Mouse (Mus musculus) forebrain, postnatal 0 days (tissue): ENCODE data around the gene Ccdc40. TPM values are rescaled to one million over a fixed set of nuclear protein-coding genes. Genes with fewer than 3 reads are reported as not detected.

ENCODE experiments used
- ATAC-seq: fragments of 200-750 bp; cut with Nextera tagmentation; 2 replicates; pipeline ENCODE4 v1.8.0; 2017; ENCODE audit warnings: mild to moderate bottlenecking, moderate library complexity
- DNase-seq: peaks from one replicate; pipeline ENCODE4 v3.0.0-alpha.2; 2015
- H3K27ac ChIP-seq: fragments of 300-500 bp; sonication (generic); 2 replicates; pipeline ENCODE4 v1.5.1; 2014; ENCODE audit warnings: low read depth, mild to moderate bottlenecking, antibody characterized with exemption, low read length, moderate library complexity, mixed read lengths
- H3K27me3 ChIP-seq: fragments of 300-500 bp; sonication (generic); 2 replicates; pipeline ENCODE4 v1.6.1; 2014; ENCODE audit warnings: mild to moderate bottlenecking, low read length, mixed read lengths; ENCODE audit not compliant: insufficient read depth
- H3K36me3 ChIP-seq: fragments of 300-500 bp; sonication (generic); 2 replicates; pipeline ENCODE4 v1.6.1; 2014; ENCODE audit warnings: mild to moderate bottlenecking, moderate library complexity; ENCODE audit not compliant: insufficient read depth
- H3K4me1 ChIP-seq: fragments of 300-500 bp; sonication (generic); 2 replicates; pipeline ENCODE4 v1.6.1; 2014; ENCODE audit warnings: antibody characterized with exemption; ENCODE audit not compliant: insufficient read depth
- H3K4me2 ChIP-seq: fragments of 300-500 bp; sonication (generic); 2 replicates; pipeline ENCODE4 v1.6.1; 2014; ENCODE audit warnings: low read depth, mild to moderate bottlenecking, moderate library complexity
- H3K4me3 ChIP-seq: fragments of 300-500 bp; sonication (generic); 2 replicates; pipeline ENCODE4 v1.5.1; 2014; ENCODE audit warnings: low read depth, low read length, mixed read lengths
- H3K9ac ChIP-seq: fragments of 300-500 bp; sonication (generic); 2 replicates; pipeline ENCODE4 v1.6.1; 2014; ENCODE audit warnings: mild to moderate bottlenecking
- H3K9me3 ChIP-seq: fragments of 300-500 bp; sonication (generic); 2 replicates; pipeline ENCODE4 v1.6.1; 2016; ENCODE audit warnings: low read length
- CTCF ChIP-seq: sonication (generic); IDR thresholded peaks from 2 replicates; pipeline ENCODE4 v1.5.1; 2016; ENCODE audit warnings: antibody characterized with exemption, control low read depth, low read depth
- WGBS: fragments of 180-500 bp; shearing (Covaris S2); extraction: QIAGEN DNeasy Blood & Tissue Kit; methylation state at CpG from one replicate; pipeline ENCODE4 v1.1.7; 2014; 5-methylcytosine and 5-hydroxymethylcytosine counted together
- polyA plus RNA-seq: library from polyadenylated mRNA; unstranded; fragments of >200 nt; fragmentation: Nextera tagmentation; extraction: Ambion mirVana; gene quantifications from 2 replicates; pipeline ENCODE4 v1.2.1, GENCODE M21; 2015
- total RNA-seq: library from RNA; depleted of rRNA; stranded (reverse); fragments of >200 nt; gene quantifications from 2 replicates; pipeline ENCODE4 v1.2.3, GENCODE M21; 2014

Gene Ccdc40
- total and polyA plus RNA-seq, 2 experiments from 2014 or later = 11.8 to 14.6 TPM

DNA sequence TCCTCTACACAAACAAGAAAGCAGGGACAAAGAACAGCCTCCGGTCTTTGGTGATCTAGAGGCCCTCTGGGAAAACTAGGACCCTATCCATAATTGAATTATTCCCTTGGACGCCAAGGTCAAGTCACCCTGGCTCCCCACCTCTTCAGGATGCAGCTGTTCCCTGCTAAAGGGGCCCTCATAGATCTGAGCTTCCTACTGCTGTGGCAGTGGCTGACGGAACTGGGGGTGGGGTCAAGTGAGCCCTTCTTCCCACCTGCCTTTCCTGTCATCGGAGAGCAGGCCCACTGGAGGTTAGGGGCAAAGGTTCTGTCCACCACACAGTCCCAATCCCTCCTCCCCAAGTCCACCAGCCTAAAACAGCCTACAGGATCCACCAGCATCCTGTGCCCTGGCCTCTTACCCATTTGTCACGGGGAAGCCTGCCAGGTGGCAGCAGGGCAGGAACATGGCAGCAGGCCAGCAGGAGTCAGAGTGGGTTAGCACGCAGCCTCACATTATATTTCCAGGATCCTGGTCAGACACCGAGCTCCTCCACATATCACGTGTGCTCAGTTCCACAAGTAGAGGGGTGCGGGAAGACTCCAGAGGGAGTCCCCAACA is 12.4 kb upstream of the Ccdc40 start:
- TF ChIP-seq CTCF = no peak
- peak overlapping the region; percentile 71 for H3K27ac ChIP-seq
- no peaks in the 10 kb centered on the region for H3K36me3 ChIP-seq
- peak overlapping the region; percentile 33; the same call in 1 of the 2 replicates for H3K4me2 ChIP-seq
- WGBS = 39% methylated on average over 9 of the region's 9 CpGs
- H3K9me3 ChIP-seq = no peaks in the 10 kb centered on the region
- no peaks in the 10 kb centered on the region for H3K27me3 ChIP-seq
- peak overlapping the region; percentile 22; the same call in 1 of the 2 replicates for H3K9ac ChIP-seq
- peaks cover 23% of the 10 kb centered on the region for H3K4me1 ChIP-seq
- ATAC-seq = no peak
- no peak for DNase-seq
- H3K4me3 ChIP-seq = no peak overlapping the region

DNA sequence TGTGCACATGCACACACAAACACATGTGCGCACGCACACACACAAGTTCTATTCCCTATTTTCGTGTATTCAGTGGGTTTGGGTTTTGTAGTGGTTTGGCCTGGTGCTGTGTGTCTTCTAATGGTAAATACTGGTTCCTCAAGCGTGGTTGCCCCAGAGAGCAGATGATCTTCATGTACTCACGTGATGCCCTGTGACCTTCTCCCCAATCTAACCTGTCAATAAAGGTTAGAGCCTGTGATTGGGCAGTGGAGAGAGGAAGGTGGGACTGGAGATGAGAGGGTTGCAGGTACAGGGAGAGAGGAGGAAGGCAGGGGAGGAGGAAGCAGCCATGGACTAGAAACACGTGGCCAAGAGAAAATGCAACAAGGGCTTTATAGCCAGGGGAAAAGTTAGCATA is 10.5 kb upstream of the Ccdc40 start:
- Histone ChIP-seq H3K27me3 (no peaks in the 10 kb centered on the region), H3K4me1 (peaks cover 23% of the 10 kb centered on the region), H3K4me2 (no peak overlapping the region), H3K27ac (no peak overlapping the region), H3K36me3 (no peaks in the 10 kb centered on the region), H3K9ac (no peak overlapping the region), H3K4me3 (no peak overlapping the region), H3K9me3 (no peaks in the 10 kb centered on the region)
- no peak for TF ChIP-seq CTCF
- DNase-seq (no peak), ATAC-seq (no peak)
- WGBS = 96% methylated on average over 6 of the region's 6 CpGs

DNA sequence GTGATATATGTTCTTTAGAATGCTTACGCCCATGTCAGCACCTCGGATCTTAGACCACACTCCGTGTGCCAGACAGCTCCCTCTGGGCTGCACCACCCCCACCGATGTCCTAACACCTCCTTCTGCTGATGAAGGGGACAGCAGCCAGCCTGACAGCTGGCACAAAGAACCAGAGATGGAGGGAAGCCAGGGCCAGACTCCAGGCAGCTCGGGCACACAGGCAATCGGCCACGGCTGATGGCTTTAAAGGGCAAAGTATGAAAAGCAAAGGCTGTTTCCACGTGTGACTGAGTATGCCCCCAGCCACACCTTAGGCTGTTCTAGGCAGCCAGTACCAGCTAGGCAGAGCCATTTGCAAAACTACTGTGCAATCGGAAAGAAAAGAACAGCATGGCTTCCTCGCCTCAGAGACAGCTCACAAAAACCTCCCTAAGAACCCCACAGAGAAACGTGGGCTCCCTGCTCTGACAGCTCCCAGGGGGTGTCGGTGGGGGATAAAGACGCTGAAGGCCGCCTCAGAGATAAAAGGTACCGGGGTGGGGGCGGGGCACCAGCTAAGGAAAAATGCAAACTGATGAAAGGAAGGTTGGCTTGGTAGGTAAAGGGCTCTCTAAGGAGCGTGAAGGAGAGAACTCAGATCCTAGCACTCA is 8.4 kb upstream of the Ccdc40 start:
- no peaks in the 10 kb centered on the region for H3K36me3 ChIP-seq
- no peaks in the 10 kb centered on the region for H3K27me3 ChIP-seq
- WGBS = 6% methylated on average over 17 of the region's 17 CpGs
- peaks cover 22% of the 10 kb centered on the region for H3K4me1 ChIP-seq
- DNase-seq (peak; percentile 73), ATAC-seq (peak; percentile 46)
- H3K9me3 ChIP-seq = no peaks in the 10 kb centered on the region
- H3K4me3 ChIP-seq = no peak overlapping the region
- H3K27ac ChIP-seq = peak overlapping the region; percentile 72
- peak overlapping the region; percentile 28 for H3K4me2 ChIP-seq
- TF ChIP-seq CTCF = 0 out of 2 replicates have a peak, but pooled peaks have one; percentile 15
- peak overlapping the region; percentile 47 for H3K9ac ChIP-seq

DNA sequence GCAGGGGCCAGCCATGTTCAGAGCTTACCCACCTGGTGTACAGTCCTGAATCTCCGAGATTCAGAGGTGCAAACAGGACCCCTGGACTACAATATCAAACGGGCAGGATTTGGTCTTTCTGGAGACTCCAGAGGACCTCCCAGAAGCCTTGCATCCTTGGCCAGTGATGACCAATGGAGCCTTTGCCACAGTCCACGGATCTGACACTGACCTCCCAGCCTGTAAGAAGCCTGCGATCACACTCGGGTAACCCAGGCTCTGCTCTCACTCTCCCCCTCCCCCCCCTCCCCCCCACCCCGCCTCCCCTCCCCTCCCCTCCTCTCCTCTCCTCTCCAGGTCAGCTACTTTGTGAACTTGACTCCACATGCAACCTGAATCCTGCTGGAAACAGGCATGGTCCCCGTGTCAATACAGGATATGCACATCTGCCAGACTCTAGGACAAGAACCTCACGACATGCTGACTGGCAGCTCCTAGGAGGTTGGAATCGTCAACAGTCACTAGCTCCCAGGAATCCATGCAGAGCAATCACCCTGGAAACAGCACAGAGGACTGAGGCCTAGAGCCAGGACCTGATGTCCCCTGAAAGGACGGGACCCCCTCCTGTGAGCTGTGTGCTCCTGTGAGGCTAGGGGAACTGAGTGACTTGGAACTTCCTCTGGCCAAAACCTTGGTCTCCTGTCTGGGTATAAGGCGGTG is 6.4 kb upstream of the Ccdc40 start:
- Histone ChIP-seq H3K36me3 (no peaks in the 10 kb centered on the region), H3K9ac (no peak overlapping the region), H3K4me3 (no peak overlapping the region), H3K9me3 (no peaks in the 10 kb centered on the region), H3K27me3 (no peaks in the 10 kb centered on the region), H3K4me2 (no peak overlapping the region), H3K27ac (no peak overlapping the region), H3K4me1 (peaks cover 31% of the 10 kb centered on the region)
- ATAC-seq (no peak), DNase-seq (no peak)
- no peak for TF ChIP-seq CTCF
- 48% methylated on average over 10 of the region's 11 CpGs for WGBS

DNA sequence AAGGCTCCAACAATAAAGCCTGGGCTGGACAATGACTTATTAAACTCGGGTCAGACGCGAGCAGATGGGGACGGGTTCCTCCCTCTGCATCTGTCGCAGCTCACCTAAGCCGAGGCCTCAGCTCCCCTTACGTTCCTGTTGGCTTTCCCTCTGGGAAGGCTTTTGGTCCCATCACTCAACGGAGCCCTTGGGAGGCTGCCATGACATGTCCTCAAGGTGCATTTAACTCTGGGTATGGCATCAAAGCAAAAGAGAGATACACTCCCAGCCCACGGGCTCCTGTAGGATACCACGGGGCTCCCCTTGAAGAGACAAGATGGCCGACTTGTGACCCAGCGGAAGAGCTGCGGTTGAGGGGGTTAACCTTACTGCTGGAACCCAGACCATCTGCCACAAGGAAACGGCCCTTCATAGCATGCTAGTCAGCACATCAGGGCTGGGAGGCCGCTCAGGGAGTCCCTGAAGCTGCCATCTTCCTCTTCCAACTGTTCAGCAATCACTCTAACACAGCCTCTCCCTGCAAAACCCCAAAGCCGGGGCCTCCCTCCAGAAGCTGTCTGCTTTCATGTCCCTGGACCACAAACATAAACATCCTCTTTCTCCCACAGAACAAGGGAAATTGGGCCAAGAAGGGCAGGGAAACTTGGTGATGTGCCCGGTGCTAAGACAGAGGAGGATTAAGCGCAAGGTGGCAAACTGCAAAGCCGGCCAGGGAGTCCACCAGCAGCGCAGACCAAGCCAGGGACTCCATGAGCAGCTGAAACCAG is 5.1 kb upstream of the Ccdc40 start:
- peak; percentile 36 for DNase-seq
- WGBS = 65% methylated on average over 20 of the region's 20 CpGs
- H3K36me3 ChIP-seq = no peaks in the 10 kb centered on the region
- no peak overlapping the region; the same call in 1 of the 2 replicates for H3K27ac ChIP-seq
- no peaks in the 10 kb centered on the region for H3K27me3 ChIP-seq
- peaks cover 40% of the 10 kb centered on the region for H3K4me1 ChIP-seq
- H3K4me3 ChIP-seq = no peak overlapping the region
- no peaks in the 10 kb centered on the region for H3K9me3 ChIP-seq
- no peak for TF ChIP-seq CTCF
- no peak overlapping the region for H3K4me2 ChIP-seq
- no peak overlapping the region for H3K9ac ChIP-seq
- ATAC-seq = no peak

DNA sequence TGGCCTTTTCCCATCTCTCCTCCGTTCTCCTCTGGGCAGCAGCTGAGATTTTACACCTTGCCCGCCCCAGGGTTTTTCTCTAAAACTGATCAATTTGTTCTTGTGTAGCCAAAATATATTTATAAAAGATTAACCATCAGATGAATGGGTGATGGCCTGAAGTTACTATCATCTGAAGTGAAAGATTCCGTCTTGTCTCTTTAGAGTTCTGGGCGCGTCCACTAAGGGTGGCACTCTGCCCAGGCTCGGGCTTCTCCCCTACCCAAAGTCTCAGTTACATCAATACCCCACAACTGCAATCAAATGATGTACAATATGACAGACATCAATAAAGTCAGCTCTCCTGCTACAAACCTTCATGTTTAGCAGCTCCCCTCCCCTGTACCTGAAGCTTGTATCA is 3.4 kb upstream of the Ccdc40 start:
- Histone ChIP-seq H3K4me2 (no peak overlapping the region), H3K9ac (no peak overlapping the region), H3K36me3 (no peaks in the 10 kb centered on the region), H3K4me1 (peaks cover 39% of the 10 kb centered on the region), H3K27ac (no peak overlapping the region), H3K4me3 (no peak overlapping the region), H3K9me3 (no peaks in the 10 kb centered on the region), H3K27me3 (no peaks in the 10 kb centered on the region)
- ATAC-seq = no peak
- 82% methylated on average over 6 of the region's 6 CpGs for WGBS
- no peak for TF ChIP-seq CTCF
- no peak for DNase-seq
